Mouse (Mus musculus) heart, postnatal 25 days (tissue): ENCODE results near the gene Disp3. TPM values are rescaled to one million over a fixed set of nuclear protein-coding genes. Genes with fewer than 3 reads are reported as not detected.

Experiments
- DNase-seq: peaks from one replicate; pipeline ENCODE4 v3.0.0; 2022; ENCODE audit warnings: low spot score
- intact Hi-C: fragments of 180-260 bp; cut with DNase I; formaldehyde crosslinking; loops from one replicate; pipeline ENCODE4 v1.15.1; 2025
- total RNA-seq, 2 experiments: library from RNA; stranded (reverse); gene quantifications; 2 replicates each; pipeline ENCODE4 v1.2.3; 2021

The Disp3 gene
- not detected for total RNA-seq

GRCm38 (mm10) chr4:148287476-148288054 lies at the start of gene Disp3:
Gene Disp3, minus strand, starts transcription at chr4:148287965.
- intact Hi-C loops: no loop called here

GRCm38 (mm10) chr4:148330269-148330668 lies 42.5 kb upstream of the Disp3 start:
- no peak for DNase-seq
- intact Hi-C loops: no loop called here

More at GRCm38 (mm10) chr4:148287476-148288054, at the start of gene Disp3:
- DNase-seq: no peak

GRCm38 (mm10) chr4:148329431-148329830 lies 41.7 kb upstream of the Disp3 start:
- intact Hi-C loops: no loop called here
- DNase-seq: no peak

- no peak for DNase-seq
- intact Hi-C loops: no loop called here
Observed at GRCm38 (mm10) chr4:148328237-148328636, 40.5 kb upstream of the Disp3 start.

- no peak for DNase-seq
- intact Hi-C loops: no loop called here
Observed at GRCm38 (mm10) chr4:148327266-148327997, 39.7 kb upstream of the Disp3 start.

GRCm38 (mm10) chr4:148326791-148327190 lies 39.0 kb upstream of the Disp3 start:
- intact Hi-C loops: no loop called here
- no peak for DNase-seq

GRCm38 (mm10) chr4:148325951-148326350 lies 38.2 kb upstream of the Disp3 start:
- no peak for DNase-seq
- intact Hi-C loops: no loop called here

- no peak for DNase-seq
- intact Hi-C loops: no loop called here
Observed at GRCm38 (mm10) chr4:148325057-148325456, 37.3 kb upstream of the Disp3 start.

- intact Hi-C loops: no loop called here
- no peak for DNase-seq
Observed at GRCm38 (mm10) chr4:148322152-148322551, 34.4 kb upstream of the Disp3 start.

- DNase-seq: no peak
- intact Hi-C loops: no loop called here
Observed at GRCm38 (mm10) chr4:148319366-148319765, 31.6 kb upstream of the Disp3 start.

GRCm38 (mm10) chr4:148315377-148316175 lies 27.8 kb upstream of the Disp3 start:
- intact Hi-C loops: no loop called here
- DNase-seq: no peak

- intact Hi-C loops: no loop called here
- no peak for DNase-seq
Observed at GRCm38 (mm10) chr4:148314396-148314795, 26.6 kb upstream of the Disp3 start.

- intact Hi-C loops: no loop called here
Observed at GRCm38 (mm10) chr4:148313601-148314000, 25.8 kb upstream of the Disp3 start.

GRCm38 (mm10) chr4:148312296-148313116 lies 24.7 kb upstream of the Disp3 start:
- intact Hi-C loops: no loop called here
- no peak for DNase-seq

More at GRCm38 (mm10) chr4:148313601-148314000, 25.8 kb upstream of the Disp3 start:
- no peak for DNase-seq

GRCm38 (mm10) chr4:148310845-148311244 lies 23.1 kb upstream of the Disp3 start:
- intact Hi-C loops: no loop called here
- DNase-seq: no peak

- no peak for DNase-seq
- intact Hi-C loops: no loop called here
Observed at GRCm38 (mm10) chr4:148310126-148310525, 22.4 kb upstream of the Disp3 start.

- no peak for DNase-seq
- intact Hi-C loops: no loop called here
Observed at GRCm38 (mm10) chr4:148306406-148307083, 18.8 kb upstream of the Disp3 start.

- intact Hi-C loops: no loop called here
Observed at GRCm38 (mm10) chr4:148298720-148299119, 11.0 kb upstream of the Disp3 start.

GRCm38 (mm10) chr4:148297640-148298039 lies 9.9 kb upstream of the Disp3 start:
- intact Hi-C loops: no loop called here
- no peak for DNase-seq

More at GRCm38 (mm10) chr4:148298720-148299119, 11.0 kb upstream of the Disp3 start:
- DNase-seq: no peak
